Mouse (Mus musculus): ENCODE results near the gene Man2a2. TPM values are rescaled to one million over a fixed set of nuclear protein-coding genes. Genes with fewer than 3 reads are reported as not detected.

The Man2a2 gene
- polyA plus RNA-seq, 1 experiment from 2014 or later, result 22.3 TPM

GRCm38 (mm10) chr7:80375376-80376039, 4.3 kb upstream of the Man2a2 start:
- no peak for ATAC-seq (ENCODE audit: borderline replicate concordance, extremely low read depth, low FRiP score, low TSS enrichment)
- 60% methylated on average over 9 of the region's 9 CpGs for WGBS
- H3K27ac ChIP-seq, result no peak overlapping the region

GRCm38 (mm10) chr7:80374733-80375132, 3.6 kb upstream of the Man2a2 start:
- no peak for ATAC-seq (ENCODE audit: borderline replicate concordance, extremely low read depth, low FRiP score, low TSS enrichment)
- Histone ChIP-seq H3K4me3 (no peak overlapping the region), H3K4me1 (peaks cover 7% of the 10 kb centered on the region), H3K9ac (no peak overlapping the region), H3K27ac (no peak overlapping the region), H3K9me3 (no peaks in the 10 kb centered on the region), H3K27me3 (no peaks in the 10 kb centered on the region), H3K36me3 (0 out of 2 replicates have a peak, but pooled peaks cover 4% of the 10 kb centered on the region), H3K4me2 (no peak overlapping the region)
- WGBS, result 83% methylated on average over 3 of the region's 3 CpGs

More at GRCm38 (mm10) chr7:80375376-80376039, 4.3 kb upstream of the Man2a2 start:
- no peak overlapping the region for H3K4me2 ChIP-seq
- H3K4me1 ChIP-seq, result no peaks in the 10 kb centered on the region
- H3K9me3 ChIP-seq, result no peaks in the 10 kb centered on the region
- H3K36me3 ChIP-seq, result 0 out of 2 replicates have a peak, but pooled peaks cover 4% of the 10 kb centered on the region
- H3K27me3 ChIP-seq, result no peaks in the 10 kb centered on the region
- no peak overlapping the region for H3K9ac ChIP-seq
- H3K4me3 ChIP-seq, result no peak overlapping the region

GRCm38 (mm10) chr7:80374280-80374679, 3.1 kb upstream of the Man2a2 start:
- no peaks in the 10 kb centered on the region for H3K36me3 ChIP-seq
- H3K9ac ChIP-seq, result no peak overlapping the region
- H3K9me3 ChIP-seq, result no peaks in the 10 kb centered on the region
- peaks cover 11% of the 10 kb centered on the region for H3K4me1 ChIP-seq
- H3K27me3 ChIP-seq, result no peaks in the 10 kb centered on the region
- 49% methylated on average over 3 of the region's 3 CpGs for WGBS
- no peak overlapping the region for H3K4me3 ChIP-seq
- ATAC-seq (ENCODE audit: borderline replicate concordance, extremely low read depth, low FRiP score, low TSS enrichment), result no peak
- no peak overlapping the region for H3K27ac ChIP-seq
- H3K4me2 ChIP-seq, result no peak overlapping the region

- Histone ChIP-seq H3K27me3 (no peaks in the 10 kb centered on the region), H3K4me3 (no peak overlapping the region), H3K4me1 (peaks cover 15% of the 10 kb centered on the region), H3K4me2 (no peak overlapping the region), H3K9ac (no peak overlapping the region), H3K27ac (no peak overlapping the region), H3K9me3 (no peaks in the 10 kb centered on the region), H3K36me3 (no peaks in the 10 kb centered on the region)
- no peak for ATAC-seq (ENCODE audit: borderline replicate concordance, extremely low read depth, low FRiP score, low TSS enrichment)
- 83% methylated on average over 12 of the region's 12 CpGs for WGBS
Measured at GRCm38 (mm10) chr7:80373850-80374249, 2.7 kb upstream of the Man2a2 start.

GRCm38 (mm10) chr7:80373352-80373751, 2.2 kb upstream of the Man2a2 start:
- no peak for ATAC-seq (ENCODE audit: borderline replicate concordance, extremely low read depth, low FRiP score, low TSS enrichment)
- WGBS, result 68% methylated on average over 4 of the region's 4 CpGs
- Histone ChIP-seq H3K4me3 (no peak overlapping the region), H3K9me3 (no peaks in the 10 kb centered on the region), H3K36me3 (peaks cover 3% of the 10 kb centered on the region; the same call in 1 of the 2 replicates), H3K27ac (no peak overlapping the region), H3K9ac (no peak overlapping the region), H3K27me3 (no peaks in the 10 kb centered on the region), H3K4me2 (no peak overlapping the region), H3K4me1 (peaks cover 20% of the 10 kb centered on the region)

GRCm38 (mm10) chr7:80372667-80373066, 1.5 kb upstream of the Man2a2 start:
- no peaks in the 10 kb centered on the region for H3K27me3 ChIP-seq
- no peak for ATAC-seq (ENCODE audit: borderline replicate concordance, extremely low read depth, low FRiP score, low TSS enrichment)
- H3K9ac ChIP-seq, result no peak overlapping the region
- WGBS, result 45% methylated on average over 2 of the region's 2 CpGs
- no peak overlapping the region for H3K27ac ChIP-seq
- no peak overlapping the region for H3K4me3 ChIP-seq
- H3K4me2 ChIP-seq, result no peak overlapping the region
- H3K9me3 ChIP-seq, result no peaks in the 10 kb centered on the region
- H3K4me1 ChIP-seq, result peaks cover 20% of the 10 kb centered on the region
- peaks cover 10% of the 10 kb centered on the region for H3K36me3 ChIP-seq

GRCm38 (mm10) chr7:80372166-80372565, 991 bp upstream of the Man2a2 start:
- H3K27ac ChIP-seq, result no peak overlapping the region
- peaks cover 20% of the 10 kb centered on the region for H3K4me1 ChIP-seq
- no peaks in the 10 kb centered on the region for H3K9me3 ChIP-seq
- H3K27me3 ChIP-seq, result no peaks in the 10 kb centered on the region
- WGBS, result 67% methylated on average over 3 of the region's 3 CpGs
- no peak for ATAC-seq (ENCODE audit: borderline replicate concordance, extremely low read depth, low FRiP score, low TSS enrichment)
- H3K4me3 ChIP-seq, result no peak overlapping the region
- peaks cover 15% of the 10 kb centered on the region for H3K36me3 ChIP-seq
- no peak overlapping the region for H3K4me2 ChIP-seq
- H3K9ac ChIP-seq, result no peak overlapping the region

GRCm38 (mm10) chr7:80370649-80371040, 530 bp downstream of the Man2a2 start:
- ATAC-seq (ENCODE audit: borderline replicate concordance, extremely low read depth, low FRiP score, low TSS enrichment), result peak; percentile 44
- no peaks in the 10 kb centered on the region for H3K9me3 ChIP-seq
- H3K36me3 ChIP-seq, result peaks cover 26% of the 10 kb centered on the region
- H3K27me3 ChIP-seq, result no peaks in the 10 kb centered on the region
- under 1% methylated on average over 31 of the region's 31 CpGs for WGBS
- peak overlapping the region; percentile 90 for H3K27ac ChIP-seq
- H3K4me2 ChIP-seq, result peak overlapping the region; percentile 74
- H3K9ac ChIP-seq, result peak overlapping the region; percentile 82
- H3K4me3 ChIP-seq, result peak overlapping the region; percentile 89
- H3K4me1 ChIP-seq, result peaks cover 20% of the 10 kb centered on the region

GRCm38 (mm10) chr7:80369967-80370431, 1.2 kb downstream of the Man2a2 start:
- Histone ChIP-seq H3K9ac (peak overlapping the region; percentile 82; the same call in 1 of the 2 replicates), H3K4me1 (peaks cover 20% of the 10 kb centered on the region), H3K4me3 (peak overlapping the region; percentile 89), H3K4me2 (peak overlapping the region; percentile 74), H3K9me3 (no peaks in the 10 kb centered on the region), H3K27me3 (no peaks in the 10 kb centered on the region), H3K36me3 (peaks cover 26% of the 10 kb centered on the region), H3K27ac (peak overlapping the region; percentile 90)
- WGBS, result 25% methylated on average over 4 of the region's 4 CpGs
- peak; percentile 16; the same call in 1 of the 2 replicates for ATAC-seq (ENCODE audit: borderline replicate concordance, extremely low read depth, low FRiP score, low TSS enrichment)

GRCm38 (mm10) chr7:80369461-80369860, 1.7 kb downstream of the Man2a2 start:
- Histone ChIP-seq H3K4me3 (peak overlapping the region; percentile 89), H3K4me1 (peaks cover 20% of the 10 kb centered on the region)

GRCm38 (mm10) chr7:80368635-80369421, 2.3 kb downstream of the Man2a2 start:
- Histone ChIP-seq H3K9me3 (no peaks in the 10 kb centered on the region), H3K36me3 (peaks cover 35% of the 10 kb centered on the region), H3K27ac (peak overlapping the region; percentile 90), H3K4me2 (peak overlapping the region; percentile 74), H3K4me1 (peaks cover 20% of the 10 kb centered on the region), H3K4me3 (peak overlapping the region; percentile 89), H3K9ac (no peak overlapping the region), H3K27me3 (no peaks in the 10 kb centered on the region)
- no peak for ATAC-seq (ENCODE audit: borderline replicate concordance, extremely low read depth, low FRiP score, low TSS enrichment)
- 67% methylated on average over 20 of the region's 20 CpGs for WGBS

More at GRCm38 (mm10) chr7:80369461-80369860, 1.7 kb downstream of the Man2a2 start:
- H3K9me3 ChIP-seq, result no peaks in the 10 kb centered on the region
- H3K9ac ChIP-seq, result no peak overlapping the region
- H3K27ac ChIP-seq, result peak overlapping the region; percentile 90
- peaks cover 28% of the 10 kb centered on the region for H3K36me3 ChIP-seq
- no peaks in the 10 kb centered on the region for H3K27me3 ChIP-seq
- ATAC-seq (ENCODE audit: borderline replicate concordance, extremely low read depth, low FRiP score, low TSS enrichment), result no peak
- WGBS, result 60% methylated on average over 5 of the region's 5 CpGs
- peak overlapping the region; percentile 74 for H3K4me2 ChIP-seq

- ATAC-seq (ENCODE audit: borderline replicate concordance, extremely low read depth, low FRiP score, low TSS enrichment), result no peak
Measured at GRCm38 (mm10) chr7:80368009-80368408, 3.2 kb downstream of the Man2a2 start.

More at GRCm38 (mm10) chr7:80368009-80368408, 3.2 kb downstream of the Man2a2 start:
- no peak overlapping the region for H3K27ac ChIP-seq
- H3K9me3 ChIP-seq, result no peaks in the 10 kb centered on the region
- H3K4me1 ChIP-seq, result peaks cover 20% of the 10 kb centered on the region
- H3K36me3 ChIP-seq, result peaks cover 43% of the 10 kb centered on the region
- H3K4me2 ChIP-seq, result no peak overlapping the region
- no peaks in the 10 kb centered on the region for H3K27me3 ChIP-seq
- no peak overlapping the region for H3K4me3 ChIP-seq
- WGBS, result 83% methylated on average over 9 of the region's 9 CpGs
- no peak overlapping the region for H3K9ac ChIP-seq
